Mouse (Mus musculus) heart, postnatal 36 days (tissue): Measurements from ENCODE around the gene Dnaja3. TPM values are rescaled to one million over a fixed set of nuclear protein-coding genes. Genes with fewer than 3 reads are reported as not detected.

Experiments used
- DNase-seq, 2 experiments: peaks; one replicate each; pipeline ENCODE4 v3.0.0; 2021 to 2022
- intact Hi-C: fragments of 180-260 bp; cut with DNase I; formaldehyde crosslinking; loops from one replicate; pipeline ENCODE4 v1.15.1; 2025
- total RNA-seq, 2 experiments: library from RNA; stranded (reverse); gene quantifications; 2 replicates each; pipeline ENCODE4 v1.2.3; 2021

Dnaja3 gene
- total RNA-seq, 2 experiments from 2014 or later: 143 to 164 TPM

GRCm38 (mm10) chr16:4605514-4606131 lies 34.2 kb upstream of the Dnaja3 start:
- intact Hi-C loops: loop anchor here (2.0 to 5.0 kb wide), 3 partner anchors 13 to 288 kb away; no protein-coding TSS in a partner anchor
- no peak for DNase-seq

DNA sequence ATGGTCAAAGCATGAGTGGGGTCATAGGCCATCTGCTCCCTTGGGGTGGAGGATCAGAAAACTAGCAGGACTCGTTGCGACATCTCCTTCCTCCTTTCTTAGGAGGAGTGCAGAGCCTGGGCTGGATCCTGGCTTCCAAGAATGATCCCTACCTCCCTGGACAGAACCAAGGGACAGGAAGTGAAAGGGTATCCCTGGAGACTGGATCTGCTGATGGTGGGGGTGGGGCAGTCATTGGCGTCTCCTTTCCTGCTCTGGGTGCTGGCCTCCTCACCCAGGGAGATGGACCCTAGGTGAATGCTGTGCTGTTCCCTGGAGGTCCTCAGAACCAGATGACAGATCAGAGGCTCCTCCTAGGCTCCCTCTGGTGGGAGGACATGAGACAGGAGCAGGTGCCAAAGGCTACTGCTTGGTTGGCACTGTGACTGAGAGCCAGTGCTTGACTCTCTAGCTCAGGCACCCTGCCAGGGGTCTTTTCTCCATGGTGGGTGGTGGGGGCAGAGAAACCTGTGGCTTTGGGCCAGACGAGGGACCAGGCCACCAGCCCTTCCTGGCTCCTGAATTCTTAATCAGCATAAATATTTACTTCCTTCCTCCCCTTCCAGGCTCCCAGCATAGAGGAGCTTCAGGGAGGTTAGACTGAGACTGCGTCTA lies 33.2 kb upstream of the Dnaja3 start:
- intact Hi-C loops: loop anchor here (1.0 to 5.0 kb wide), 5 partner anchors 14 to 289 kb away; no protein-coding TSS in a partner anchor
- DNase-seq: peak; percentile 59 to 72

- intact Hi-C loops: loop anchor here (1.0 to 5.0 kb wide), 5 partner anchors 15 to 291 kb away; no protein-coding TSS in a partner anchor
- DNase-seq: peak; percentile 83 to 88
These were observed 31.8 kb upstream of the Dnaja3 start for GRCm38 (mm10) chr16:4607818-4608531.

GRCm38 (mm10) chr16:4608532-4609059 lies 31.2 kb upstream of the Dnaja3 start:
- intact Hi-C loops: loop anchor here (5.0 kb wide), 2 partner anchors 121 to 291 kb away; no protein-coding TSS in a partner anchor
- DNase-seq: no peak

GRCm38 (mm10) chr16:4611193-4611592 lies 28.6 kb upstream of the Dnaja3 start:
- intact Hi-C loops: no loop called here
- no peak for DNase-seq

DNA sequence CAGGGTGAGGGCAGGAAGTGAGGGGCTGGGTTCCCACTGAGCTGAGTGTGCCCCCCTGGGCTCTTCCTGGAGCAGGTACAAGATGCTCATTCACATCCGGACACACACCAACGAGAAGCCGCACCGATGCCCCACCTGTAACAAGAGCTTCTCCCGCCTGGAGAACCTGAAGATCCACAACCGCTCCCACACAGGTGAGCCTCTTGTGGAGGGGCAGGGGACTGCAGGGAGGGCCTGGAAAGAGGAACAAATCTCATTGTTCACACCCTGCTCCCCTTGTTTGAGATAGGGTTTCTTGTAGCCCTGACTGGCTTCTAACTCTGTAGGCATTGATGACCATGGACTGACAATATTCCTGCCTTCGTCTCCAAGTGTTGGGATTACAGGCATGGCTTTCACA lies 28.1 kb upstream of the Dnaja3 start:
- DNase-seq: no peak
- intact Hi-C loops: no loop called here

DNA sequence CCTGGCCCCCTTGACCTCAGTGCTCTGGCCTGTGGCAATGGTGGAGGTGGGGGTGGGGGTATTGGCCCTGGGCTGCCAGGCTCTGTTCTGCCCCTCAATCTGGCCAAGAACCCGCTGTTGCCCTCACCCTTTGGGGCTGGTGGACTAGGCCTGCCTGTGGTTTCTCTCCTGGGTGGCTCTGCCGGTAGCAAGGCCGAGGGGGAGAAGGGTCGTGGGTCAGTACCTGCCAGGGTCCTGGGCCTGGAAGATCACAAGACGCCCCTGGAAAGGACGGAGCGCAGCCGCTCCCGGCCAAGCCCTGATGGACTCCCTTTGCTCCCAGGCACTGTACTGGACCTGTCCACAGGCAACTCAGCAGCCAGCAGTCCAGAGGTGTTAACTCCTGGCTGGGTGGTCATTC lies 26.1 kb upstream of the Dnaja3 start:
- intact Hi-C loops: no loop called here
- no peak for DNase-seq

GRCm38 (mm10) chr16:4614639-4615038 lies 25.1 kb upstream of the Dnaja3 start:
- DNase-seq: no peak

DNA sequence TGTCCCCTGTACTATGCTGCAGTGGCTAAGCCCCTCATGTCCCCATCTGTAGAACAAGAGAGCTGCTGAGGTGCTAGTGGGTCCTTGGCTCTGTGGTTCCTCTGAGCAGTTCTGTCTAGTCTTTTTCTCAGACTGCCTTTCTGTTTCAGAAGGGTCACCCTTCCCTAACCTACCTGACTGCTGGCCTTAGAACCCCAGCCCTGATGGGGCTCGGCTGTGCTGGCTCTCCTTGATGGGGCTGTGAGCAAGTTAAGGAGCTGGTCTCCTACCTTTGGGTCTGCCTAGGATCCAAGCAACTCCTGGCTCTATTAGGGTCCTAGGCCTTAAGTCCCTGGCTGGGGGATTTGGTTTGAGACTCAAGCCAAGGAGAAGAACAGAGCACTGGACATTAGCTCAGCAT lies 24.5 kb upstream of the Dnaja3 start:
- DNase-seq: no peak
- intact Hi-C loops: no loop called here

More at GRCm38 (mm10) chr16:4614639-4615038, 25.1 kb upstream of the Dnaja3 start:
- intact Hi-C loops: no loop called here

GRCm38 (mm10) chr16:4616829-4617228 lies 23.0 kb upstream of the Dnaja3 start:
- intact Hi-C loops: no loop called here
- no peak for DNase-seq

GRCm38 (mm10) chr16:4624074-4624473 lies 15.7 kb upstream of the Dnaja3 start:
- no peak for DNase-seq

GRCm38 (mm10) chr16:4624481-4625110 lies 15.2 kb upstream of the Dnaja3 start, which contains the start of gene Pam16:
Gene Pam16, minus strand, starts transcription at chr16:4624988.
- intact Hi-C loops: no loop called here
- peak; percentile 90 to 93 for DNase-seq

More at GRCm38 (mm10) chr16:4624074-4624473, 15.7 kb upstream of the Dnaja3 start:
- intact Hi-C loops: no loop called here

GRCm38 (mm10) chr16:4627105-4627504 lies 12.7 kb upstream of the Dnaja3 start:
- DNase-seq: no peak
- intact Hi-C loops: no loop called here

DNA sequence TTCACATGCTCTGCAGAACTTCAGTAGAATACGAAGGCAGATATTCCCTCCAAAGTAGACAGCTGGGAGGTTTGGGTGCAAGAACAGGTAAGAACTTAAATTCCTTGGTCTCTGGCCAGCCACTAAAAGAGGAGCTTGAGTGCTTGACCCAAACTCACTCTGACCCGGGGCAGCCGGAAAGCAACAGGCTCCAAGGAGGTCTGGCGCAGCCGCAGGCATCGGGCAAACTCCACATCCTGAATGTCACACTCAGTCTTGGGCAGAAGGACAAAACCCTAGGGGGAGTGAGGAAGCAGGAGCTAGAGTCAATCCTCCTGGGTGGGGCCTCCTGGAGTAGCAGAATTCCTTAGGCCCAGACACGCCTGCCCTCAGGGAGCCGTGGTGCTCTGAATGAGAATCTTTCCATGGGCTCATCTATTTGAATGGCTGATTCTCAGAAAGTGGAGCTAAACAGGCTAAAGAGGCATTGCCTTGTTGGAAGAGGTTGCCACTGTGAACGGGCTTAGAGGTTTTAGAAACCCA lies 10.8 kb upstream of the Dnaja3 start:
- intact Hi-C loops: no loop called here
- DNase-seq: no peak

DNA sequence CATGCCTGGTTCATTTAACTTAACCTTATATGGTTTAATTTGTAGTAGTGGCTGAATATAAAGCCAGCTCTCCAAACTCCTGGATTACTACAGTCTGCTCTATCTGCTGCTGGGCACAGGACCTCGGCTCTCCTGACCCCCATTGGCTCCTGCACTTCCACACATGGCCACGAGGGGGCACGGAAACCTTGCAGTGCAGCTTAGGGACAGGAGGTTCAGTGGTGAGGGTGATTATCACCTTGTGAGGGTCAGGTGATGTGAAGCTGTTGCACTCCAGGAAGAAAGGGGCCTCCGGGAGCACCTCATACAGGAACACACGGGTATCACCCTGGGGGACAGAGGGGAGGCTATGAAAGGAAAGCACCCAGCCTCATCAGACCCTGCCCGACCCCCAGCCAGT lies 9.8 kb upstream of the Dnaja3 start:
- peak; percentile 87 to 91 for DNase-seq
- intact Hi-C loops: loop anchor here (1.0 to 5.0 kb wide), 4 partner anchors 25 to 232 kb away; partner anchors contain the start of gene Cdip1

DNA sequence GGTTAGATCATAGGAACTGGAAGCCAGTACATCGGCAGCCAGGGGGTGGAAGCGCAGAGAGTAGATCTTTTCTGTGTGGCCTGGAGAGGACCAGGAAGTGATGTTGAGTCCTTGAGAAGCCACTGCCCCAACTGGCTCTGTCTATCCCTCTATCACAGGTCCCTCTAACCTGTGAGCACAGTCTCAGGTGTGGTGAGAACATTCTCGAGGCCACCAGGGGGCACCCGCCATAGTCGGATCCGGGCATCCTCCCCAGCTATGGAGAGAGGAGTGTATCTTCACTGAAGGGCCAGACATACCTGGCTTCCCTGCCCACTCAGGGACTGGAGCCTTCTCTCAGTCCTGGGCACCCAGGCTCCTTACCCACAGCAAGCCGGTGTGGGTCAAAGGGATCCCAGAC lies 7.7 kb upstream of the Dnaja3 start:
- intact Hi-C loops: loop anchor here (5.0 kb wide), 1 partner anchor 230 kb away; no protein-coding TSS in a partner anchor
- DNase-seq: peak in 1 of 2 experiments; percentile 45

GRCm38 (mm10) chr16:4633661-4634060 lies 6.1 kb upstream of the Dnaja3 start:
- DNase-seq: no peak
- intact Hi-C loops: loop anchor here (5.0 kb wide), 1 partner anchor 229 kb away; no protein-coding TSS in a partner anchor

GRCm38 (mm10) chr16:4634681-4635080 lies 5.1 kb upstream of the Dnaja3 start:
- intact Hi-C loops: loop anchor here (5.0 kb wide), 1 partner anchor 228 kb away; no protein-coding TSS in a partner anchor
- no peak for DNase-seq

DNA sequence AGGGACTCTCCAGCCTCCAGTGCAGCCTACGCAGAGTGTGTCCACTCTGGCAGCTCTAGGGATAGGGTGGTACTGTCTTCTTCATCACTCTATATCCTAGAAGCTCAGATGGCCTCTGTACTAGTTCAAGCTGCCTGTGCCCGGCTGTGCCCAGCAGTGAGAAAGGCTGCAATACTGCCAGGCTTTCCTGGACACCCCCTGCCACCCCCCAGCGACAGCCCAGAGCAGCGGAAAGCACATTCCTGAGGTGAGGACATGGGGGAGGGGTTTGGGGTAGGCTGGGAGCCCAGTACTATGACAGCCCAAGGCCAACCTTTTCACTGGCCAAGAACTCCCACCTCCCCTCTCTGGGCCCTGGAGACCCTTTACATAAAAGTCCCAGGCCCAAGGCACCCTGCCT lies 4.0 kb upstream of the Dnaja3 start:
- intact Hi-C loops: no loop called here
- no peak for DNase-seq

- intact Hi-C loops: no loop called here
- no peak for DNase-seq
These were observed 848 bp upstream of the Dnaja3 start for GRCm38 (mm10) chr16:4638891-4639390.
